Mouse (Mus musculus) CD4-positive, CD25-positive, alpha-beta regulatory T cell, adult 4 months (primary cell): ENCODE data around the gene Dhx40. TPM values are rescaled to one million over a fixed set of nuclear protein-coding genes. Genes with fewer than 3 reads are reported as not detected.
"Not testable (repeated sequence)": the region's sequence is repeated elsewhere in the genome, so short reads cannot be mapped to it uniquely, and the experiment has no call there.

Experiments used
- ATAC-seq: one replicate; pipeline ENCODE4 v1.8.0; 2017
- polyA plus RNA-seq, 2 experiments: library from polyadenylated mRNA; unstranded; fragments of 100-300 nt; shearing (Covaris generic); gene quantifications; one replicate each; pipeline ENCODE4 v1.2.1; 2017

Gene Dhx40
- polyA plus RNA-seq, 2 experiments from 2014 or later: 23.6 to 24.4 TPM

- ATAC-seq: no peak
These were observed 56.5 kb downstream of the Dhx40 start for GRCm38 (mm10) chr11:86751010-86751409.

- no peak for ATAC-seq
These were observed 57.6 kb downstream of the Dhx40 start for GRCm38 (mm10) chr11:86749776-86750423.

GRCm38 (mm10) chr11:86745634-86746404 is 61.7 kb downstream of the Dhx40 start:
- ATAC-seq: peak; percentile 32

GRCm38 (mm10) chr11:86742605-86743004 is 64.9 kb downstream of the Dhx40 start:
- ATAC-seq: no peak

DNA sequence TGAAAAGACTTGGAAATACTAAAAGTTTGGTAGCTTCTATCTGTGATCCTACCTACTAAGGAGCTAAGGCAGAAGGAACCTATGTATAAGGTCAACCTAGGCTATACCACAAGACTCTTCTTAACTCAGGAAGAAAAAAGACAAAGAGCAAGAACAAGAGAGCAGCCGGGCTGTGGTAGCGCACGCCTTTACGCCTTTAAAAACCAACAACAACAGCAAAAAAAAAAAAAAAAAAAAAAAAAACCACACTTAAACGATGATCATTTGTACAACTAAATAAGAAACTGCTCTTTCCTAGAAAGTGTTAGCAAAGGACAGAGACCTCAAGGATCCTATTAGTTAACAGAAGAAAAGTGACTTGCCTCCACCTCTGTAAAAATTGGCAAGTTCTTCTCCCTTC is 66.0 kb downstream of the Dhx40 start:
- no peak for ATAC-seq

GRCm38 (mm10) chr11:86739470-86739869 is 68.1 kb downstream of the Dhx40 start:
- no peak for ATAC-seq

DNA sequence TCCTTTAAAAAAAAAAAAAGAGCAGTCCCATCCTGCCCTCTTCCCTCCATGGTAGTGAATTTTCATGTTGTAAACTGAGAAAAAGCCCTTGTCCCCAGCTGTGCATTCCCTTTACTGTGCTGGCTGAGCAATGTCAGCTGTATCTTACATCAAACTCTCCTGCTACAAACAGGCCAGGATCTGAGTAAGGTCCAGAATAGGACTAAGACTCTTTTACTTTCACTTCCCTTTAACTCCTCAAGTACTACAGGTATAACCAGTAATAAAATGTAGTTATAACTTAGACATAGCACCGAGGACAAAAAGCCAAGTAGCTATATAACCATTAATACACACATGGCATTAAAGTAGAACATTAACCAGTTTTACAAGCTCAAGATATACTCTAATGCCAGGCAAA is 68.6 kb downstream of the Dhx40 start:
- ATAC-seq: no peak

GRCm38 (mm10) chr11:86738308-86738707 is 69.2 kb downstream of the Dhx40 start:
- ATAC-seq: not testable (repeated sequence)

GRCm38 (mm10) chr11:86737301-86738000 is 70.1 kb downstream of the Dhx40 start:
- ATAC-seq: no peak

DNA sequence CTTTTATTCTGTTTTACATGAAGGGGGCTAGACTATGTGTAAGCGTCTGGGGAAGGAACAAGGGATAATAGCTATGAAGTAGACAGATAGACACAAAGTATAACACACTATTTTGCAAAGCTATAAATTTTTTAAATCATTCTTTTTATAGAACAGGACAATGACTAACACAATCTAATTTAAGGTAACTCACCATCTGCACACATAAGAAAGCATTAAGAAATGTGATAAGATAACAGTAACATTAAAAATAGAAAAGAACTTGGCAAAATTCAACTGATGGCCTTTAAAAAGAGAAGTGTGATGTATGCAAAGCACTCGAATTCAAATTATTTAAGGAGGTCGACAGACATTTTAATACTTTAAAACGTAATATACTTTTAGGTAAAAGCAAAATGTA is 72.6 kb downstream of the Dhx40 start:
- no peak for ATAC-seq

- ATAC-seq: no peak
These were observed 73.2 kb downstream of the Dhx40 start for GRCm38 (mm10) chr11:86734241-86734939.

DNA sequence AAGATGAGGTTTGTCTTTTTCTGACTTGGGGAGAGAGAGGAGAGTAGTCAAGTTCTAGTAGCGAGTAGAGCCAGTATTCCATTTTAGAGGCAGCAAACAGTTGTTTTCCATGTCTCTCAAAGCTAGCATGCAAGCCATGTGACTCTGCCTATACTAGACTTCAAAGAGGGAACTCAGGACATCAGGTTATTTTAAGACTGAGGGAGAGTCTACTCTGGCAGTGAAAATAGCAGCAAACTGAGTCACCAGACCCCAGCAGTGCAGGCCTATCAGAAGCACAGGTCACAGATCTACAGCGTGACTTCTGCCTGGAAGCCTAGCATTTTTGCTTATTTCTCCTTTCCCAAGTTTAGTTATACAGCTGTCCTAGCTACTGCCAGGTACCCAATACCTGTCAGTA is 76.1 kb downstream of the Dhx40 start:
- ATAC-seq: no peak

- ATAC-seq: no peak
These were observed 81.9 kb downstream of the Dhx40 start for GRCm38 (mm10) chr11:86725607-86726006.

- no peak for ATAC-seq
These were observed 82.6 kb downstream of the Dhx40 start for GRCm38 (mm10) chr11:86724982-86725381.

- no peak for ATAC-seq
These were observed 83.5 kb downstream of the Dhx40 start for GRCm38 (mm10) chr11:86724004-86724403.

GRCm38 (mm10) chr11:86719390-86719789 is 88.2 kb downstream of the Dhx40 start:
- no peak for ATAC-seq

Other genes starting within 250 kb of the Dhx40 start
- gene Vmp1, start 123.9 kb downstream of the Dhx40 start, polyA plus RNA-seq: 100 to 1,000 TPM; 405 to 430 TPM
- 10 to 100 TPM in 1 of 2 experiments, 1 to 10 TPM in 1; 9.8 to 10.7 TPM for gene Ptrh2, start 123.8 kb downstream of the Dhx40 start, polyA plus RNA-seq
- 10 to 100 TPM; 80.2 to 87.2 TPM for gene Cltc, start 50.2 kb downstream of the Dhx40 start, polyA plus RNA-seq
- 10 to 100 TPM in 1 of 2 experiments, 1 to 10 TPM in 1; 7.4 to 11.2 TPM for gene Ypel2, start 186.0 kb upstream of the Dhx40 start, polyA plus RNA-seq